Mouse (Mus musculus) cerebellum, postnatal 10 days (tissue): ENCODE measurements at regions not wholly inside any gene's neighbourhood (a gene's known extent, or its start where the extent isn't known, plus 50 kb on each side); places are given as distances from the start of the nearest gene placed in this dataset.

Experiments used
- DNase-seq, 2 experiments: peaks; one replicate each; pipeline ENCODE4 v3.0.0; 2021; ENCODE audit warnings: mixed read lengths in 2 of 2

GRCm38 (mm10) chr6:58752496-58752895, 78.8 kb upstream of the Herc3 start:
- peak in 1 of 2 experiments; percentile 3 for DNase-seq

- no peak for DNase-seq
Observed at GRCm38 (mm10) chr6:58756309-58757015, 74.8 kb upstream of the Herc3 start.

GRCm38 (mm10) chr6:58757339-58757738, 73.9 kb upstream of the Herc3 start:
- no peak for DNase-seq

- DNase-seq, result peak; percentile 80 to 82
Observed at GRCm38 (mm10) chr6:58770654-58771218, 60.5 kb upstream of the Herc3 start.

DNA sequence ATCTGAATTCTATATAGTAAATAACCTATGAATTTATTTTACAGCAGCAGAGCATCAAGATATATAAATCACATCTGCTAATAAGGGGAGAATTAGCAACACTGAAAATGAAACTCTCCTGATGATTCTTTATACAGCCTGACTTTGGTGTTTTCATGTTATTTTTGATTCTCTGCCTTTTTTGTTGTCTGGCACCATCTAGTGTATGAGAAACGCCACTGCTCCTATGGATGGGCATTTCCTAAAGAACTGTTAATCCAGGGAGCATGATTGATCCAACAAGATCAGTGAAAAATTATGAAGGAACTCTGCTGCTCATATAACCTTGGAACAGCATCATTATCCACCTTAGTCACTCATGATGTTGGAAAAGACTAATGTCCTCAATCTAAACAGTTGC, 59.3 kb upstream of the Herc3 start:
- DNase-seq, result peak; percentile 56 to 60
